Mouse (Mus musculus): ENCODE results near the gene Hdac8. TPM values are rescaled to one million over a fixed set of nuclear protein-coding genes. Genes with fewer than 3 reads are reported as not detected.

Hdac8 gene
- 13.1 and 13.6 TPM in 2 replicates for polyA plus RNA-seq (2012; rRNA removed)

GRCm38 (mm10) chrX:102504644-102505481 is at the start of gene Hdac8:
Gene Hdac8 (minus strand): TSS chrX:102505359.

GRCm38 (mm10) chrX:102251937-102252860 is 253.0 kb downstream of the Hdac8 start, which contains the start of gene Cited1:
Gene Cited1 (minus strand): TSS chrX:102252181.

Other genes with a start within 250 kb of the Hdac8 start
- gene Phka1, start 138.9 kb upstream of the Hdac8 start, polyA plus RNA-seq (2012; rRNA removed), result 8.4 and 10.8 TPM in 2 replicates
- not detected in 2 replicates for gene Gm3880, start 181.6 kb upstream of the Hdac8 start, polyA plus RNA-seq (2012; rRNA removed)
- gene Gm9112, start 202.3 kb upstream of the Hdac8 start, polyA plus RNA-seq (2012; rRNA removed), result not detected in 2 replicates
- not detected in 2 replicates for gene Dmrtc1b, start 202.5 kb upstream of the Hdac8 start, polyA plus RNA-seq (2012; rRNA removed)

All from central nervous system, embryonic 18 days (tissue).